Mouse (Mus musculus) frontal cortex, postnatal 10 days (tissue): ENCODE measurements at regions not wholly inside any gene's neighbourhood (a gene's known extent, or its start where the extent isn't known, plus 50 kb on each side); places are given as distances from the start of the nearest gene placed in this dataset.

Source experiments
- DNase-seq, 2 experiments: peaks; one replicate each; pipeline ENCODE4 v3.0.0; 2022; ENCODE audit warnings: low spot score in 2 of 2, mixed read lengths in 1 of 2

DNA sequence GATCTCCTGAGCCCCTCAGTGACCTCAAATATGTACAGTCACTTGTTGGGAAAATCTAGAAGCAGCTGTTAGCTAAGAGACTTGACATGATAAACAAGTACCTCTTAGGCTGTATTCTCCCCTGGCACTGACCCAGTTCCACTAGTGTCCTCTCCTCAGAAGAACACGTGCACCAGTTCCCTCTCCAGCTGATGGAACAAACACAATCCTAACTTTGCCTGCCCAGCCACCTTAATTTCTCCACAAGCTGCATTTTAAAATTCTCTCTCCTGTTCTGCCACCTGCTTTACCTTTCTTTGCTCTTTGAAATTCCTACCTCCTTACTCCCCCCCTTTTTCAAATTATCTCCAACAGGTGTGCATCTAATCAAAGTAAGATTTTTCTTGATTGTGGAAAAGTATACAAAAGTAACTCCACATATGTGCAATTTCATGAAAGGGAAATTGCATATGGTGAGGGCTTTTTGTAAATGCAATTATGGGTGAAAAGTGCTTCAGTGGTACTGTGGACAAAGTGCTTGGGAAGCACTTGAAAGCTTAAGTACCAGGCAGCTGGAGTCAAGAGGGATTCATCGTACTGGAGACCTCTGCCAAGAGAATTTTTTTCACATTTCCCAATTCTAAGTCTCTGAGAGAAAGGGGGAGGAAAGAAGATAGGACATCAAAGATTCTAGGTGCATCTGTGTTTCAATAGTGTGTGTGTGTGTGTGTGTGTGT lies 590.7 kb upstream of the Acvr2a start:
- DNase-seq = no peak

DNA sequence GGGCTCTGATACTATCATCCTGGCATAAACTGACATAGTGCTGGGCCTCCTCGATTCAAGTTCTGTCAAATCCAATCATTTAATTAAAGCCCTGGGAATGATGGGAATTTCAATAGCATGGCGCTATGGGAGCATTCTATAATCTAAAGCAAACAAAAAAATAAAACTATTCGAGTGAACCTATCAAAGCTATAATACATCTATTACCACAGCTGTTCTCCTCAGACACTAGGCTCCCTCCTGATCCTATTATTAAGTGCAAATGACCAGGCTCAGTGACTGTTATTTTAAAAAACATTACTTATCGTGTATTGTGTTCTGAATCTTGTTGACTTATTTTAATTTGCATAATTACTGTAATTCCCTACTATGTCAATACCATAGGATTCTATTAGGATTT lies 563.7 kb upstream of the Acvr2a start:
- DNase-seq = no peak

DNA sequence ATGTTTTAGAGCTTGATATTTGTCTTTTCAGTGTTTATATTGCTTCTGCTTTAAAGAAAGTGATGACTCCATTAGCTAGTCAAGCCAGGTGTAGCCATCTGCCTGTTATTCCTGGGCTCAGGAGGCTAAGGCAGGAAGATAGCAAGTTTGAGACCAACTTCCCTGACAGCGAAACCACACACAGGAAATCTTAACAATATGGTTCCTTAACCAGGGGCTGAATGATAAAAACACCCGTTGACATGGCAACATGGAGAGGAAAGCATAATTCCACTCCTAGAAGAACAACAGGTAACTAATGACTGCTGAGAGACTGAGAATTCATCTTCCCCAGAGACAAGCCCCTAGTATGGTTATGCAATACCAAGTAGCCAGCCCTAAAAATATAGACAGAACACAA lies 553.6 kb upstream of the Acvr2a start:
- no peak for DNase-seq
